Mouse (Mus musculus) lung, postnatal 25 days (tissue): ENCODE measurements around the gene Aldh1l1.

Experiments used
- DNase-seq: peaks from one replicate; pipeline ENCODE4 v3.0.0; 2022; ENCODE audit warnings: low spot score

Aldh1l1 gene

GRCm38 (mm10) chr6:90486176-90486921 is at the start of gene Aldh1l1:
Aldh1l1 (plus strand) TSS chr6:90486427.
- DNase-seq: no peak

GRCm38 (mm10) chr6:90437041-90437440 is 49.2 kb upstream of the Aldh1l1 start:
- no peak for DNase-seq

DNA sequence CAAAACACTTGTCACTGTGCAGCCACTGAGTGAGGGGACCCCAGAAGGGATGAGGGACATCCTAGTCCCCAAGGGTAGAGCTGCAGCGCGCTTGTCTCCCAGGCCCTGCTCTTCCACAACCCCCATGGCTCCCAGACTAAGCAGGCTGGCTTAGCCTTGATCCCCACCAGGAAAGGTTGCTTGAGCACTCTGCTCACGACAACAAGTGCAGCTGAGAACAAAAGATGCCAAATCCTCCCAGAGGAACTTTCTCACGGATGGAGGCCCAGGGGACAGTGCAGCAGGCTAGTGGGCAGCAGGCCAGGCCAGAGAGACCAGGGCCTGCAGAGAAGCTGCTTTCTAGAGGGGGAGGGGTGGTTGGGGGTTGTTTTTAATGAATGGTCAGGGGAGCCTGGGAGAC is 39.3 kb upstream of the Aldh1l1 start:
- no peak for DNase-seq

DNA sequence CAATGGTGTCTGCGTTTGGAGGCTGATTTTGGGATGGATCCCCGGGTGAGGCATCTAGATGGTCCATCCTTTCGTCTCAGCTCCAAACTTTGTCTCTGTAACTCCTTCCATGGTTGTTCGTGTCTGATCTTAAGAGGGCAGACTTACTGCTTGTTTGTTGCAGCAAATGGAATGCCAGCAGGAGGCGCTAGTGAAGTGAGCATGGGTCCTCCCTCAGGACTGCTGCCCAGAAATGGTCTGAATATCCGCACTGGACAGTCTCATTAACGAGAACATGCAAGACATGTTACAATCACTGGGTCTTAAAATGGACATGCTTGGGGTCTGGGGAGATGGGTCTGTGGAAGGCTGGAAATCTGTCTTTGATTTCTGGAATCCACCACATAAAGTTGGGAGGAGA is 36.0 kb upstream of the Aldh1l1 start:
- peak; percentile 91 for DNase-seq

- DNase-seq: no peak
These were observed 35.5 kb upstream of the Aldh1l1 start for GRCm38 (mm10) chr6:90450697-90451096.

DNA sequence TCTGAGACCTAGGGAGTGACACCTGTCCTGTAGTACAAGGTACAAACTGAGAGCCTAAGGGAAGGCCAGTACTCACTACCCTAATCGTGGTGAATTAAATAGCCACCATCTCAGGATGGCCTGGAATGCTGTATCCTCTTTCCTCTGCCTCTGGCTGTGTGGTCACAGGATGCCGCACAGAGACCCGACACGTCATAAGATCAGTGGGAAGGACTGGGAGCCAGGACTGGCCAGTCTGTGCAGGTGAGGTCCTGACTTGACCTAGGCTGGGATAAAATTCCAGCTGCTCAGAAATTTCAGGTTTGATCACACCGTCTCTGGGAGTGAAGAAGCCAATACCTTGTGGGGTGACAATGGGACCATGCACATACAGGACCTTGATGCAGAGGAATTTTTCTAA is 34.7 kb upstream of the Aldh1l1 start:
- DNase-seq: no peak

DNA sequence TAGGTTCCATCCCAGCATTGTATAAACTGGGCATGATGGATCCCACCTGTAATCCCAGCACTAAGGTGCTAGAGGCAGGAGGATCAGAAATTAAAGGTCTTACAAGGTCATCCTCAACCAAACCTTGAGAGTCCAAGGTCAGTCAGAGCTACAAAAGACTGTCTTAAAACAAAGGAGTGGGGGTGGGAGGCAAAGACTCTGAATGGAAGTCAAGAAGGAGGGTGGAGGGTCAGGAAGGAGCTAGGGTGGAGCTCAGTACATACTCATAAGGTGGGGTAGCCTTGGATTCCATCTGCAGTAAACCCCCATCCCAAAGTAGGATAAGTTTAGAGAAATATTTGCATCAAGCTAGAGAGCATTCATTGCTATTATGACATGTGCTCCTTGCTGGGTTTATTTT is 33.6 kb upstream of the Aldh1l1 start:
- no peak for DNase-seq

DNA sequence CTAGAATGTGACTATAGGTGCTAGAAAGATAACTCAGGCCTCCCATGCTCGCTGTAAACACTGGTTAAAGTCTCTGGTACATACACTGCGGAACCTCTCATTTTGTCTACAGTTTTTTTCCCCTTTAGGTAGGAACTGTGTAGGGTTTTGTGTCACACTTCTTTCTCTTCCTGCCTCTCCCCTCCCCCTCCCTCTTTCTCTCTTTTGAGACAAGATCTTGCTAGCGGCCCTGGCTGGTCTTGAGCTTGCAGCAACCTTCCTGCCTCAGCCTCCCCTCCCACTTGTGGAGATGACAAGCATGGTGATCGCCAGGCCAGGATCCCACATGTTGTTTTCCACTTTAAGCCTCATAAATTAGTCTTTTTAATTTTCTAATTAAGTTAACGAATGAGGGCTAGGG is 32.5 kb upstream of the Aldh1l1 start:
- DNase-seq: no peak

GRCm38 (mm10) chr6:90457421-90457820 is 28.8 kb upstream of the Aldh1l1 start:
- no peak for DNase-seq

- DNase-seq: no peak
These were observed 25.0 kb upstream of the Aldh1l1 start for GRCm38 (mm10) chr6:90461181-90461580.

DNA sequence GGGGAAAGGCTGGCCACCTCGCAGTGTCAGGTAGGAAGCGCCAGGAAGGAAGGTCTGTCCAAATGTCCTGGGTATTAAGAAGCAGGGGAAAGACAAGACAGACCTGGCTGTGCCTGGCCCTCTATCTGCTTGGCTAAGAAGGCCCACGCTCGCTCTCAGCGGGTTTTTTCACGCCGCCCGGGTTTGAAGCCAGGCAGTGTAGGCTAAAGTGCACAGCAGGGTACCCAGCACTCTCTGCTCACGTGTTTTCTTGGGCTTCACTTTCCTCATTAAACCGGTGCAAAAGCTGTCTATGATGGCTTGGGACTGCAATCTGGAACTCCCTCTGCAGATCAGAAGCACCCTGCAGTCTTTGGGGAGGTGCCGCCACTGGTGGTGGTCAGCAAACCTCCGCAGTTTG is 24.5 kb upstream of the Aldh1l1 start:
- DNase-seq: no peak

DNA sequence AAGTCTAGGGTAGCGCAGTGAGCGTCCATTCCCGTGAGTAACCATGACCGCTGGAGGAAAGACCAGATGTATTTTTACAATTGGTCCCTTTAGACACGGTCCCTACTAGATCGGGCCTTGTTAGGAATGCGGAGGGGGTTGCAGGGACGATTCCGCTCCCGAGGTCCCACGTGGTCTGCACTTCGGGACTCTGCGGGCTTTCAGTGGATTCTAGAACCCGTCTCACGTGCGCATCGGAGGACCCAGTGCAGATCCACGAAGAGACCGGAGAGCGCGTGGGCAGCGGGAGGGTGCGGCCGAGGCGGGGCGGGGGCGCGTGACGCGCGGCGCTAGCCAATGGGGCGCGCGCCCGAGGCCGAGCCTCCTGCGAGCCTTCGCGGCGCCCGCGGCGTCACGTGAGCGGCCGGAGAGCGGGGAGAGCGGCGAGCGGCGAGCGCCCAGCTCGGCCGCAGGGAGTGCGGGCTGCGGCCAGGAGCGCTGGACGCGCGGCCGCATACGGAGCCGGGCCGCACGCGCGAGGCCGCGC is 24.0 kb upstream of the Aldh1l1 start, which contains the start of gene Klf15:
Klf15 (plus strand) TSS at position 396 of the 526 bp plus-strand sequence.
- DNase-seq: peak; percentile 81

- DNase-seq: no peak
These were observed 23.4 kb upstream of the Aldh1l1 start for GRCm38 (mm10) chr6:90462841-90463227.

GRCm38 (mm10) chr6:90463228-90463862 is 22.9 kb upstream of the Aldh1l1 start:
- DNase-seq: peak; percentile 97

GRCm38 (mm10) chr6:90463890-90464421 is 22.3 kb upstream of the Aldh1l1 start:
- no peak for DNase-seq

DNA sequence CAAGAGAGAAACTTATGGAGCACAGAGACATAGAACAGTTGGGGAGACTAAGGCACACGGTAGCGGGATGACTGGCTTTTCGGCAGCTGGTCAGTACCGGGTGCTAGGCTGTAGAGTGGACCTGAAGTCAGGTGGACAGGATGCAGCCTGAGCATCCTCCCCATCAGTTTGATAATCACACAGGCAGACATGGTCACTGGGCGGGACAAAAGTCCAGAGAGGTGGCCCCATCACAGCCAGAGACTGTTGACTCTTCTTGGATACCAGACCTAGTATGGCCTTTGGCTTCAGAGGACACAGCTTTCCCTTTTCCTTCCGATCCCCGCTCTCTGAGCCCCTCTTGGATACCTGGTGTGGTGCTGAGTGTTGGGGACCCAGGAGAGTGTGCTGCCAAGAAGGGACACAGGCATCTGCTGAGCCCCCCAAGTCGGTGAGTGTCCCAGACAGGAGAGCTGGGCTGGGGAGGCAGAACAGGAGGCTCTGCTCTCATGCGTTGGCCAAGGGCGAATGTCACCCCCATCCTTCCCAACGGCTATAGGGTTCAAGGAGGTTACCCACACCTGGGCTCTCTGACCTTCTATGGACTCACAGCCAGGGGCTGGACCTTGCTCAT is 21.1 kb upstream of the Aldh1l1 start:
- no peak for DNase-seq

DNA sequence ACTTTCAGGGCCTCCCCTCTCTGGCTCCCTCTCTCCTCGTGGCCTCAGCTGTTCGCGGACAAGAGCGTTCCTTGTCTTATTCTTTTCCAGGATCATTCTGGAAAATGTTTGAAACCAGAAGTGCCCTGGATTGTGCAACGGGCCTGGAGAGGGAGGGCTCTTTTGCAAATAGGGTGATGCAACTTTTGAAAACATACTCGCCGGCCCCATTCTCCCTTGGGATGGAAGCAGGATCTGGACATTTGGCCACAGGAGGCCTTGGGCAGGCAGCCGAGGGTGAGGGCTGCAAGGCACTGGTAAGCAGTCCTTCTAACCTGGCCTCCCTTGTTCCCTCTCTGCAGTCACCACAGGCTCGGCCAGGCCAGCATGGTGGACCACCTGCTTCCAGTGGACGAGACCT is 20.1 kb upstream of the Aldh1l1 start:
- peak; percentile 85 for DNase-seq

DNA sequence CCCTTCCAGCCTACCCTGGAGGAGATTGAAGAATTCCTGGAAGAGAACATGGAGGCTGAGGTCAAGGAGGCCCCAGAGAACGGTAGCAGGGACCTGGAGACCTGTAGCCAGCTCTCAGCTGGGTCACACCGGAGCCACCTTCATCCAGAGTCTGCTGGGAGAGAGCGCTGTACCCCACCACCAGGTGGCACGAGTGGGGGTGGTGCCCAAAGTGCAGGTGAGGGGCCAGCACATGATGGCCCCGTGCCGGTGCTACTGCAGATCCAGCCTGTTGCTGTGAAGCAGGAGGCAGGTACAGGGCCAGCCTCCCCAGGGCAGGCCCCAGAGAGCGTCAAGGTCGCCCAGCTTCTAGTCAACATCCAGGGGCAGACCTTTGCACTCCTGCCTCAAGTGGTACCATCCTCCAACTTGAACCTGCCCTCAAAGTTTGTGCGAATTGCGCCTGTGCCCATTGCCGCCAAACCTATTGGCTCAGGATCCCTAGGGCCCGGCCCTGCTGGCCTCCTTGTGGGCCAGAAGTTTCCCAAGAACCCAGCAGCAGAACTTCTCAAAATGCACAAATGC is 19.3 kb upstream of the Aldh1l1 start:
- DNase-seq: no peak

DNA sequence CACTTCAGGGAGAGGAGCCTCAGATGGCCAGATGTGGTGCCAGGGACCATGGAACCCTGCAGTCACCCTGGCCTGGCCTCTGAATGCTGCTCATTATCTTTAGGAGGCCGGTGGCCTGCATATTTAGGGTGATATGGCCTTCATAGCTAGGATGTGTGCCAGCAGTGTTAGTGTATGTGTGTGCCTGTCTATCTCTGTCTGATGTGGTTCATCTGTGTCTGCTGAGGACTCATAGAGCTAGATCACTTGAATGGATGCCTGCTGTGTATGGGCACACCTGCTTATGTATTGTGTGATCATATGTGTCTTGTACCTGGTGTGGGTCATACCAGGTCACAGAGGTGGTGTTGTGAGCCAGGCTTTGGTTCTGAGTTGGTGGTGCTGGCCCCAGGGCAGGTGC is 18.0 kb upstream of the Aldh1l1 start:
- no peak for DNase-seq

GRCm38 (mm10) chr6:90469041-90469440 is 17.2 kb upstream of the Aldh1l1 start:
- DNase-seq: no peak

DNA sequence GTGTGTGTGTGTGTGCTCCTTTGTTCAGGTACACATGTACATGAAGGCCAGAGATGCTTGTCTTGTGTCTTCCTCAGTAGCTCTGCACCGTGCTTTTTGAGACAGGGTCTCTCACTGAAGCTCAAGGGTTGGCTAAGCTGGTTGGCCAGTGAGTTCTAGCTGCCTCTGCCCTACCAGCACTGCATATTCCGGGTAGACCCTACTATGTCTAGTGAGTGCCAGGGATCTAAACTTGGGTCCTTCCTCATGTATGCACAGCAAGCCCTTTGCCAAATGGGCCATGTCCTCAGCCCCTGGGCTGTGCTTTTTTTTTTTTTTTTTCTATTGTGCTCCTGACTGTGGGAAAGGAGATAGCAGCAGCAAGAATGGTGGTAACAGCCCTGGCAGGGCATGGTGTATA is 16.0 kb upstream of the Aldh1l1 start:
- DNase-seq: no peak

- peak; percentile 82 for DNase-seq
These were observed 15.2 kb upstream of the Aldh1l1 start for GRCm38 (mm10) chr6:90470947-90471541.
